Mouse (Mus musculus): Measurements from ENCODE around the gene Frmd6. TPM values are rescaled to one million over a fixed set of nuclear protein-coding genes. Genes with fewer than 3 reads are reported as not detected.

Gene Frmd6
- total and polyA plus RNA-seq, 3 experiments, result 2.5 to 4.5 (median 3.5) TPM

DNA sequence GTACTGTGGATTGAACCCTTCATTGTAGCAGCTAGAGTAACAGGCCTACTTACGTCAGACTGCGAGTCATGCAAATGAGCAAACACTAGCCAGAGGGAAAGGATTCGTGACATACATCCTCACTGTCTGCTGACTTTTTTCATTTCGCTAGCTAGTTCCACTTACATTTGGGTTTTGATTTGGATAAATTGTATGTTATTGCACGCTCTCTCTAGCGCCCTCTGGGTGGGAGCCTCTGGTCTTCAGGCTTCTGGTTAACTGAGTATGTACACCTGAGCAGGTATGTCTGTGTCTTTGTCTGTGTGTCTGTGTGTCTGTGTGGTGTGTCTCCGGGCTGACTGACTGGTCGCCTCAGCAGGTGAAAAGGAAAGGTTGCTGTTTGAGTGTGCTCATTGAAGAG is 72.1 kb downstream of the Frmd6 start:
- in situ Hi-C loops (cut with MboI; ENCODE audit: low pct_ligation_motif_present, low pct_unique_long_range_greater_than_20kb, low sequenced_read_pairs), result no loop called here
- DNase-seq (ENCODE audit: extremely low read depth), result no peak
- TF ChIP-seq ZMIZ1 (IDR thresholded peaks at IDR 0.05; ENCODE audit: low read depth, low read length) (no peak), SMC3 (IDR thresholded peaks at IDR 0.05; ENCODE audit: low read depth, low read length) (peak; percentile 19), JUND (conservative IDR thresholded peaks at IDR 0.05; ENCODE audit: low read depth, low read length) (no peak), CTCF (conservative IDR thresholded peaks at IDR 0.05 in 1 of 2, IDR thresholded peaks at IDR 0.05 in 1 of 2; ENCODE audit: low read depth in 2 of 2, low read length in 2 of 2) (peak; percentile 22 to 47; a peak in 2 of 4 replicates), ETS1 (conservative IDR thresholded peaks at IDR 0.05; ENCODE audit: low read depth, low read length) (no peak), EP300 (IDR thresholded peaks at IDR 0.05; ENCODE audit: low read length) (no peak), SIN3A (IDR thresholded peaks at IDR 0.05; ENCODE audit: low read length) (no peak), UBTF (IDR thresholded peaks at IDR 0.05; ENCODE audit: low read depth, low read length) (no peak)

DNA sequence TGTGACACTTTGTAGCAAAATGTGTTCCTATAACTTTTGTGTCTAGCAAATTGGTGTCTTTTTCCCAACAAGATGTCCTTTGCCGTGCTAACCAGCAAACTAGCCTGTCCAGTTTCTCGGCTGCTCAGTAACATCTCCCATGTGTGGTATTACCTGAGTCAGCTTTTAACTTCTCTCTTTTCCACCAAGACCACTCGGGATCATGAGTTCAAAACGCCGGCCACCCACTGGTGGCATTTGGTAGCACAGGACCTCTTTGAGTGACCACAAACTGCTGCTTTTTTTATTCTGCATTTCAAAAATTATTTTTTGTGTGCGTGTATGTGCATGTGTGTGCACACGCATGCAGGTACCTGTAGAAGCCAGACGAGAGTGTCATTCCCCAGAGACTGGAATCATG is 73.1 kb downstream of the Frmd6 start:
- TF ChIP-seq CTCF (conservative IDR thresholded peaks at IDR 0.05 in 1 of 2, IDR thresholded peaks at IDR 0.05 in 1 of 2; ENCODE audit: low read depth in 2 of 2, low read length in 2 of 2) (peak; percentile 22 to 47; a peak in 2 of 4 replicates), E2F4 (IDR thresholded peaks at IDR 0.05; ENCODE audit: insufficient replicate concordance, low read depth, low read length) (no peak), MAFK (IDR thresholded peaks at IDR 0.05; ENCODE audit: insufficient replicate concordance, low read length) (peak; percentile 75), SMC3 (IDR thresholded peaks at IDR 0.05; ENCODE audit: low read depth, low read length) (peak; percentile 35)
- dilution Hi-C loops (cut with MboI; ENCODE audit: extremely low pct_ligation_motif_present, extremely low pct_unique_long_range_greater_than_20kb, low sequenced_read_pairs), result no loop called here
- H3K36me3 ChIP-seq (replicated peaks in 1 of 2; ENCODE audit: control insufficient read depth in 1 of 2, insufficient read depth in 1 of 2, low read length in 1 of 2), result peaks cover 0 to 31% of the 10 kb centered on the region in 2 experiments
- H3K4me2 ChIP-seq (ENCODE audit: insufficient read depth, low read depth, poor library complexity, severe bottlenecking), result no peak overlapping the region
- no peak for DNase-seq (ENCODE audit: extremely low read depth)
- H3K9ac ChIP-seq (ENCODE audit: insufficient read depth, low read depth), result no peak overlapping the region
- H3K4me3 ChIP-seq (replicated peaks in 1 of 3; ENCODE audit: low read depth in 2 of 3, low read length in 2 of 3, poor library complexity in 1 of 3), result no peak overlapping the region
- no peak overlapping the region for H3K27ac ChIP-seq (ENCODE audit: insufficient read depth, low read depth)
- H3K27me3 ChIP-seq (replicated peaks), result no peaks in the 10 kb centered on the region
- H3K79me2 ChIP-seq (replicated peaks; ENCODE audit: control insufficient read depth, extremely low read depth, insufficient read depth, poor library complexity, severe bottlenecking), result no peaks in the 10 kb centered on the region
- H3K4me1 ChIP-seq (ENCODE audit: control insufficient read depth in 1 of 2, insufficient read depth in 2 of 2), result no peaks in the 10 kb centered on the region
- no peaks in the 10 kb centered on the region for H3K9me3 ChIP-seq (replicated peaks; ENCODE audit: low read length)
- in situ Hi-C loops (cut with MboI; ENCODE audit: low pct_ligation_motif_present, low pct_unique_long_range_greater_than_20kb, low sequenced_read_pairs), result no loop called here

More for the DNA sequence above, 72.1 kb downstream of the Frmd6 start:
- Histone ChIP-seq H3K9ac (ENCODE audit: insufficient read depth, low read depth) (no peak overlapping the region), H3K27ac (ENCODE audit: insufficient read depth, low read depth) (no peak overlapping the region), H3K79me2 (replicated peaks; ENCODE audit: control insufficient read depth, extremely low read depth, insufficient read depth, poor library complexity, severe bottlenecking) (no peaks in the 10 kb centered on the region), H3K4me3 (replicated peaks in 1 of 3; ENCODE audit: low read depth in 2 of 3, low read length in 2 of 3, poor library complexity in 1 of 3) (no peak overlapping the region), H3K9me3 (replicated peaks; ENCODE audit: low read length) (no peaks in the 10 kb centered on the region), H3K27me3 (replicated peaks) (no peaks in the 10 kb centered on the region), H3K4me1 (ENCODE audit: control insufficient read depth in 1 of 2, insufficient read depth in 2 of 2) (no peaks in the 10 kb centered on the region), H3K4me2 (ENCODE audit: insufficient read depth, low read depth, poor library complexity, severe bottlenecking) (no peak overlapping the region), H3K36me3 (replicated peaks in 1 of 2; ENCODE audit: control insufficient read depth in 1 of 2, insufficient read depth in 1 of 2, low read length in 1 of 2) (peaks cover 0 to 35% of the 10 kb centered on the region in 2 experiments)
- dilution Hi-C loops (cut with MboI; ENCODE audit: extremely low pct_ligation_motif_present, extremely low pct_unique_long_range_greater_than_20kb, low sequenced_read_pairs), result no loop called here

- Histone ChIP-seq H3K4me3 (replicated peaks in 1 of 3; ENCODE audit: low read depth in 2 of 3, low read length in 2 of 3, poor library complexity in 1 of 3) (no peak overlapping the region), H3K27me3 (replicated peaks) (no peaks in the 10 kb centered on the region), H3K9me3 (replicated peaks; ENCODE audit: low read length) (peaks cover 2% of the 10 kb centered on the region), H3K36me3 (replicated peaks in 1 of 2; ENCODE audit: control insufficient read depth in 1 of 2, insufficient read depth in 1 of 2, low read length in 1 of 2) (peaks cover 0 to under 1% of the 10 kb centered on the region in 2 experiments), H3K9ac (ENCODE audit: insufficient read depth, low read depth) (no peak overlapping the region), H3K4me1 (ENCODE audit: control insufficient read depth in 1 of 2, insufficient read depth in 2 of 2) (peaks cover 0 to 3% of the 10 kb centered on the region in 2 experiments; a peak in 1 of 4 replicates), H3K79me2 (replicated peaks; ENCODE audit: control insufficient read depth, extremely low read depth, insufficient read depth, poor library complexity, severe bottlenecking) (no peaks in the 10 kb centered on the region), H3K4me2 (ENCODE audit: insufficient read depth, low read depth, poor library complexity, severe bottlenecking) (no peak overlapping the region), H3K27ac (ENCODE audit: insufficient read depth, low read depth) (no peak overlapping the region)
- TF ChIP-seq NELFE (IDR thresholded peaks at IDR 0.05; ENCODE audit: low read depth, low read length), result no peak
- TF ChIP-seq GABPA (IDR thresholded peaks at IDR 0.05; ENCODE audit: insufficient replicate concordance, low read depth, low read length), result no peak
- TF ChIP-seq PAX5 (IDR thresholded peaks at IDR 0.05; ENCODE audit: low read length), result no peak
- TF ChIP-seq CTCF (conservative IDR thresholded peaks at IDR 0.05 in 1 of 2, IDR thresholded peaks at IDR 0.05 in 1 of 2; ENCODE audit: low read depth in 2 of 2, low read length in 2 of 2), result no peak
- TF ChIP-seq HCFC1 (IDR thresholded peaks at IDR 0.05; ENCODE audit: low read depth, low read length), result no peak
- TF ChIP-seq KAT2A (IDR thresholded peaks at IDR 0.05; ENCODE audit: insufficient replicate concordance, low read length), result no peak
- TF ChIP-seq E2F4 (IDR thresholded peaks at IDR 0.05; ENCODE audit: insufficient replicate concordance, low read depth, low read length), result no peak
- TF ChIP-seq JUN (IDR thresholded peaks at IDR 0.05; ENCODE audit: insufficient read depth, low read depth, low read length), result no peak
- no peak for TF ChIP-seq JUND (conservative IDR thresholded peaks at IDR 0.05; ENCODE audit: low read depth, low read length)
- TF ChIP-seq RAD21 (IDR thresholded peaks at IDR 0.05; ENCODE audit: low read depth, low read length), result no peak
- no peak for TF ChIP-seq MYC (IDR thresholded peaks at IDR 0.05; ENCODE audit: low read depth, low read length)
- TF ChIP-seq USF1 (IDR thresholded peaks at IDR 0.05; ENCODE audit: low read depth, low read length), result no peak
- no peak for DNase-seq (ENCODE audit: extremely low read depth)
- dilution Hi-C loops (cut with MboI; ENCODE audit: extremely low pct_ligation_motif_present, extremely low pct_unique_long_range_greater_than_20kb, low sequenced_read_pairs), result no loop called here
- in situ Hi-C loops (cut with MboI; ENCODE audit: low pct_ligation_motif_present, low pct_unique_long_range_greater_than_20kb, low sequenced_read_pairs), result loop anchor here (25.0 kb wide), 1 partner anchor 667 kb away; the partner anchor contains the start of gene Pygl
Measured at GRCm38 (mm10) chr12:70904471-70904870, 79.2 kb downstream of the Frmd6 start.
